Mouse (Mus musculus): Measurements from ENCODE around the gene Uhrf1. TPM values are rescaled to one million over a fixed set of nuclear protein-coding genes. Genes with fewer than 3 reads are reported as not detected.

The Uhrf1 gene
- polyA plus RNA-seq, 1 experiment from 2014 or later = 13.6 TPM

- Histone ChIP-seq H3K79me2 (ENCODE audit: inconsistent target) (peaks cover 19% of the 10 kb centered on the region), H3K36me3 (ENCODE audit: inconsistent target) (peaks cover 76% of the 10 kb centered on the region), H3K27ac (no peak overlapping the region), H3K4me3 (ENCODE audit: inconsistent target) (no peak overlapping the region)
- 68% methylated on average over 7 of the region's 8 CpGs for WGBS (ENCODE audit: missing documents)
These were observed 19.8 kb upstream of the Uhrf1 start for GRCm38 (mm10) chr17:56283316-56283715.

- WGBS (ENCODE audit: missing documents) = 94% methylated on average over 11 of the region's 11 CpGs
- peaks cover 58% of the 10 kb centered on the region for H3K36me3 ChIP-seq (ENCODE audit: inconsistent target)
These were observed 17.1 kb upstream of the Uhrf1 start for GRCm38 (mm10) chr17:56285995-56286394.

GRCm38 (mm10) chr17:56287830-56288229, 15.3 kb upstream of the Uhrf1 start:
- Histone ChIP-seq H3K79me2 (ENCODE audit: inconsistent target) (peaks cover 39% of the 10 kb centered on the region), H3K4me3 (ENCODE audit: inconsistent target) (no peak overlapping the region), H3K27ac (0 out of 2 replicates have a peak overlapping the region, but pooled peaks have one; percentile 92), H3K36me3 (ENCODE audit: inconsistent target) (peaks cover 41% of the 10 kb centered on the region)
- 83% methylated on average over 3 of the region's 3 CpGs for WGBS (ENCODE audit: missing documents)

More at GRCm38 (mm10) chr17:56285995-56286394, 17.1 kb upstream of the Uhrf1 start:
- H3K4me3 ChIP-seq (ENCODE audit: inconsistent target) = no peak overlapping the region
- no peak overlapping the region for H3K27ac ChIP-seq
- H3K79me2 ChIP-seq (ENCODE audit: inconsistent target) = peaks cover 39% of the 10 kb centered on the region

- Histone ChIP-seq H3K79me2 (ENCODE audit: inconsistent target) (peaks cover 39% of the 10 kb centered on the region), H3K4me3 (ENCODE audit: inconsistent target) (peak overlapping the region; percentile 88), H3K27ac (peak overlapping the region; percentile 92), H3K36me3 (ENCODE audit: inconsistent target) (peaks cover 34% of the 10 kb centered on the region)
- 34% methylated on average over 3 of the region's 3 CpGs for WGBS (ENCODE audit: missing documents)
These were observed 14.3 kb upstream of the Uhrf1 start for GRCm38 (mm10) chr17:56288866-56289265.

GRCm38 (mm10) chr17:56289371-56290331, 13.5 kb upstream of the Uhrf1 start:
- WGBS (ENCODE audit: missing documents) = 8% methylated on average over 23 of the region's 23 CpGs
- H3K36me3 ChIP-seq (ENCODE audit: inconsistent target) = peaks cover 26% of the 10 kb centered on the region
- peak overlapping the region; percentile 88 for H3K4me3 ChIP-seq (ENCODE audit: inconsistent target)

GRCm38 (mm10) chr17:56290388-56291170, 12.5 kb upstream of the Uhrf1 start:
- peak overlapping the region; percentile 88 for H3K4me3 ChIP-seq (ENCODE audit: inconsistent target)
- peak overlapping the region; percentile 92 for H3K27ac ChIP-seq
- H3K79me2 ChIP-seq (ENCODE audit: inconsistent target) = peaks cover 39% of the 10 kb centered on the region
- WGBS (ENCODE audit: missing documents) = 3% methylated on average over 17 of the region's 17 CpGs
- H3K36me3 ChIP-seq (ENCODE audit: inconsistent target) = peaks cover 17% of the 10 kb centered on the region

More at GRCm38 (mm10) chr17:56289371-56290331, 13.5 kb upstream of the Uhrf1 start:
- H3K27ac ChIP-seq = peak overlapping the region; percentile 92
- H3K79me2 ChIP-seq (ENCODE audit: inconsistent target) = peaks cover 39% of the 10 kb centered on the region

GRCm38 (mm10) chr17:56291171-56291511, 12.0 kb upstream of the Uhrf1 start:
- Histone ChIP-seq H3K36me3 (ENCODE audit: inconsistent target) (peaks cover 11% of the 10 kb centered on the region; the same call in 1 of the 2 replicates), H3K27ac (peak overlapping the region; percentile 92), H3K4me3 (ENCODE audit: inconsistent target) (peak overlapping the region; percentile 88; the same call in 1 of the 2 replicates), H3K79me2 (ENCODE audit: inconsistent target) (peaks cover 39% of the 10 kb centered on the region)
- under 1% methylated on average over 14 of the region's 16 CpGs for WGBS (ENCODE audit: missing documents)

- H3K36me3 ChIP-seq (ENCODE audit: inconsistent target) = peaks cover 3% of the 10 kb centered on the region; the same call in 1 of the 2 replicates
- WGBS (ENCODE audit: missing documents) = 88% methylated on average over 6 of the region's 7 CpGs
- H3K79me2 ChIP-seq (ENCODE audit: inconsistent target) = peaks cover 34% of the 10 kb centered on the region
- H3K27ac ChIP-seq = peak overlapping the region; percentile 59; the same call in 1 of the 2 replicates
- H3K4me3 ChIP-seq (ENCODE audit: inconsistent target) = no peak overlapping the region
These were observed 11.2 kb upstream of the Uhrf1 start for GRCm38 (mm10) chr17:56291826-56292475.

- Histone ChIP-seq H3K4me3 (ENCODE audit: inconsistent target) (no peak within 1 kb of the TSS), H3K27ac (peak within 1 kb of the TSS; percentile 59; the same call in 1 of the 2 replicates), H3K36me3 (ENCODE audit: inconsistent target) (no peaks in the 10 kb centered on the region), H3K79me2 (ENCODE audit: inconsistent target) (peaks cover 26% of the 10 kb centered on the region)
- WGBS (ENCODE audit: missing documents) = 93% methylated on average over 4 of the region's 4 CpGs
These were observed 10.4 kb upstream of the Uhrf1 start, which contains the start of gene Plin3 for GRCm38 (mm10) chr17:56292531-56293222. TSS of gene Plin3 (minus strand) at chr17:56292873.

GRCm38 (mm10) chr17:56293291-56293690, 9.8 kb upstream of the Uhrf1 start:
- Histone ChIP-seq H3K36me3 (ENCODE audit: inconsistent target) (no peaks in the 10 kb centered on the region), H3K4me3 (ENCODE audit: inconsistent target) (no peak overlapping the region), H3K79me2 (ENCODE audit: inconsistent target) (peaks cover 20% of the 10 kb centered on the region), H3K27ac (no peak overlapping the region)
- 54% methylated on average over 1 of the region's 1 CpGs for WGBS (ENCODE audit: missing documents)

- WGBS (ENCODE audit: missing documents) = 97% methylated on average over 19 of the region's 19 CpGs
- no peak overlapping the region for H3K4me3 ChIP-seq (ENCODE audit: inconsistent target)
- peaks cover 11% of the 10 kb centered on the region for H3K79me2 ChIP-seq (ENCODE audit: inconsistent target)
- H3K27ac ChIP-seq = no peak overlapping the region
- no peaks in the 10 kb centered on the region for H3K36me3 ChIP-seq (ENCODE audit: inconsistent target)
These were observed 8.9 kb upstream of the Uhrf1 start for GRCm38 (mm10) chr17:56294241-56294640.

GRCm38 (mm10) chr17:56296201-56296600, 6.9 kb upstream of the Uhrf1 start:
- Histone ChIP-seq H3K27ac (no peak overlapping the region), H3K36me3 (ENCODE audit: inconsistent target) (no peaks in the 10 kb centered on the region), H3K4me3 (ENCODE audit: inconsistent target) (no peak overlapping the region), H3K79me2 (ENCODE audit: inconsistent target) (no peaks in the 10 kb centered on the region)
- 81% methylated on average over 1 of the region's 1 CpGs for WGBS (ENCODE audit: missing documents)

GRCm38 (mm10) chr17:56298238-56298637, 4.9 kb upstream of the Uhrf1 start:
- Histone ChIP-seq H3K4me3 (ENCODE audit: inconsistent target) (no peak overlapping the region), H3K79me2 (ENCODE audit: inconsistent target) (no peaks in the 10 kb centered on the region), H3K27ac (no peak overlapping the region), H3K36me3 (ENCODE audit: inconsistent target) (no peaks in the 10 kb centered on the region)
- 58% methylated on average over 1 of the region's 1 CpGs for WGBS (ENCODE audit: missing documents)

Data from macrophage (primary cell).